Mouse (Mus musculus): ENCODE results near the gene Vmn1r118. TPM values are rescaled to one million over a fixed set of nuclear protein-coding genes. Genes with fewer than 3 reads are reported as not detected.
"Not testable (repeated sequence)": the region's sequence is repeated elsewhere in the genome, so short reads cannot be mapped to it uniquely, and the experiment has no call there.

Gene Vmn1r118
- total RNA-seq (2021) = not detected
- long read RNA-seq, experiment 1 = 0 reads
- long read RNA-seq, experiment 2 = 0 reads

DNA sequence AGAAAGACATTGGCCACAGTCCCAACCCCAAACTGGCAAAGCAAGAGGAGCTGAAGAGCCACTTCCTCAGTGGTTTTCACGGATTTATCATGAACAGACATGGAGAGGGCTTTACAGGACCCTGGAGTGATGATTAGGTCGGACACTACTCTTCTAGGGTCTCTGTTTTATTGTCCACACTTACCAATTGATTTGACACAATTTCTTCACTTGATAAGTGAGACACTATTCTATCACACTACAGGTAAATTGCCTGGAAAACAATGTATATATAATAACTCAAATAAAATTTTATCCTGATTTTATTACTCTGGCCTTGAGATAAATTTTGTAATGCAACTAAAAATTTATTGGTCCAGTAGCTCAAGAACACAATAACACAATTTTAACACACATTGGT is at the start of gene Vmn1r118:
TSS of gene Vmn1r118 (minus strand) at position 101 of the 400 bp plus-strand sequence.
- intact Hi-C loops (cut with DNase I); H3K27ac ChIP-seq: not testable (repeated sequence)

GRCm38 (mm10) chr7:20884021-20884420 is 28.1 kb downstream of the Vmn1r118 start, which contains the start of gene Vmn1r117:
Vmn1r117 (minus strand) TSS chr7:20884121.
- DNase-seq; H3K4me3 ChIP-seq; H3K27ac ChIP-seq; intact Hi-C loops (cut with DNase I): not testable (repeated sequence)

More for the DNA sequence above, at the start of gene Vmn1r118:
- H3K4me3 ChIP-seq, DNase-seq: not testable (repeated sequence)

- DNase-seq; H3K27ac ChIP-seq; intact Hi-C loops (cut with DNase I); H3K4me3 ChIP-seq: not testable (repeated sequence)
Observed at GRCm38 (mm10) chr7:20871956-20872355, 40.2 kb downstream of the Vmn1r118 start, which contains the start of gene Vmn1r116. Vmn1r116 (plus strand) TSS chr7:20872256.

Other genes with a start within 250 kb of the Vmn1r118 start
- not detected for gene Vmn1r107, start 243.4 kb downstream of the Vmn1r118 start, total RNA-seq (2021)
- not detected for gene Vmn1r111, start 209.1 kb downstream of the Vmn1r118 start, total RNA-seq (2021)
- gene Gm10668, start 181.7 kb downstream of the Vmn1r118 start, total RNA-seq (2021) = not detected
- gene Vmn1r112, start 141.2 kb downstream of the Vmn1r118 start, total RNA-seq (2021) = not detected
- gene Vmn1r113, start 125.1 kb downstream of the Vmn1r118 start, total RNA-seq (2021) = not detected
- not detected for gene Vmn1r114, start 100.2 kb downstream of the Vmn1r118 start, total RNA-seq (2021)
- not detected for gene Vmn1r115, start 67.4 kb downstream of the Vmn1r118 start, total RNA-seq (2021)
- not detected for gene Vmn1r116, start 40.1 kb downstream of the Vmn1r118 start, total RNA-seq (2021)
- gene Vmn1r117, start 28.2 kb downstream of the Vmn1r118 start, total RNA-seq (2021) = not detected
- gene Vmn1r119, start 100.1 kb upstream of the Vmn1r118 start, total RNA-seq (2021) = not detected
- not detected for gene Vmn1r120, start 141.4 kb upstream of the Vmn1r118 start, total RNA-seq (2021)
- gene Vmn1r121, start 186.2 kb upstream of the Vmn1r118 start, total RNA-seq (2021) = not detected
- not detected for gene Vmn1r122, start 221.8 kb upstream of the Vmn1r118 start, total RNA-seq (2021)
- gene Vmn1r123, start 249.8 kb upstream of the Vmn1r118 start, total RNA-seq (2021) = not detected